Mouse (Mus musculus): ENCODE data around the gene Smad6. TPM values are rescaled to one million over a fixed set of nuclear protein-coding genes. Genes with fewer than 3 reads are reported as not detected.
A peak's percentile ranks its signal among the peaks of the same experiment; 100 is the strongest.

Smad6 gene
- polyA plus RNA-seq, 1 experiment from 2014 or later: 2.6 TPM

DNA sequence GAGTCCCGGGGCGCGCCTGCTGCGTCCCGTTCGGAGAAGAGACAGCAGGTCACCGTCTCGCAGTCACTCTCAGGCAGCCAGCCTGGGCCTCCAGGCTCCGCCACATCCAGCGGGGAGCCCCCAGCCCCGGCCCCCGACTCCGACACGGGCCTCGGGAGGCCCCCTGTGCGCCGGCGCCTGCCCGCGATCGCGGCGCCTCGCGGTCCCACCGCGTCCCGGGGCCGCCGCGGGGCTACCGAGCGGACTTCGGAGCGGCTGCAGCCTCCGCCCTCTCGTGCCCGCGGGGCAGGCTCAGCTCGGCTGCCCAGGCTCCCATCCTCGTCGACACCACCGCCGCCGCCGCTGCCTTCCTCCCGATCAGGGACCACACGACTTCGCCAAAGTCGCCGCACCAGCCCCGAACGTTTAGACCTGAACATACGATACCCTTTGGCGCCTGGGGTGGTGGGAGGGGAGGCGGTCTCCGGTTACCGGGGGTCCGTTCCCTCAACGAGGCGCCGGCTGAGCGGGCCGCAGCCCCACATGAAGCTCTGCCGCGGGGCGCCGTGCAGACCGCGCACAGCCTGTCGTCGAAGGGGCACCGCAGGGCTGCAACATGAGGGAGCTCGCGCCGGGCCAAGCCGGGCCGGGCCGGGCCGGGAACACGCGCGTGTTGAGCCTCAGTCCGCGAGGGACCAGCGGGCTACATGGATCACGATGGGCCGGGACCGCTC, 1.1 kb downstream of the Smad6 start:
- no peak for ATAC-seq (ENCODE audit: low FRiP score, low read depth)
- peaks cover 58% of the 10 kb centered on the region for H3K4me1 ChIP-seq (replicated peaks)
- H3K9me3 ChIP-seq: no peaks in the 10 kb centered on the region
- peak overlapping the region; percentile 53 for H3K4me3 ChIP-seq
- H3K36me3 ChIP-seq: no peaks in the 10 kb centered on the region
- H3K27ac ChIP-seq (replicated peaks): peak overlapping the region; percentile 76
- H3K4me2 ChIP-seq: peak overlapping the region; percentile 93
- WGBS: under 1% methylated on average over 82 of the region's 89 CpGs
- peak overlapping the region; percentile 52 for H3K9ac ChIP-seq
- H3K27me3 ChIP-seq: peaks cover 26% of the 10 kb centered on the region

DNA sequence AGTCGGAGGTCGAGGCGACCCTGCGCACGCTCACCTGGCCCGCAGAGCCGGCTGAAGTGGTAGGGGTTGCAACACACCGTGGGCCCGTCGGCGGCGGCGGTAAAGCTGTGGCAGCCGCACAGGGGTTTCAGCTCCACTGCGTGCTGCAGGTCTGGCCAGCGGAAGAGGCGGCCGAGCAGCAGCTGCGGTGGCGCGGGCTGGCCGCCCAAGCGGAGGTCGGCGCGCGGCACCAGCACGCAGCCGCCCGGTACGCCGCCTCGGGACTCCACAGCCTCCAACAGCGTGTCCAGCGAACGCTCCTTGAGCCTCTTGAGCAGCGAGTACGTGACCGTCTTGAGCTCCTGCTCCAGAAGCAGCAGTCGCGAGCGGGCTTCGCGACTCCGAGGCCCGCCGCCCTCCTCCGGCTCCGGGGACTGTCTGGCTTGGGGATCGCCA, 1.7 kb downstream of the Smad6 start:
- peak overlapping the region; percentile 76 for H3K27ac ChIP-seq (replicated peaks)
- peak overlapping the region; percentile 53 for H3K4me3 ChIP-seq
- H3K4me2 ChIP-seq: peak overlapping the region; percentile 93
- peaks cover 58% of the 10 kb centered on the region for H3K4me1 ChIP-seq (replicated peaks)
- under 1% methylated on average over 50 of the region's 50 CpGs for WGBS
- H3K9me3 ChIP-seq: no peaks in the 10 kb centered on the region
- ATAC-seq (ENCODE audit: low FRiP score, low read depth): no peak
- peak overlapping the region; percentile 52 for H3K9ac ChIP-seq
- H3K36me3 ChIP-seq: no peaks in the 10 kb centered on the region
- H3K27me3 ChIP-seq: peaks cover 26% of the 10 kb centered on the region

DNA sequence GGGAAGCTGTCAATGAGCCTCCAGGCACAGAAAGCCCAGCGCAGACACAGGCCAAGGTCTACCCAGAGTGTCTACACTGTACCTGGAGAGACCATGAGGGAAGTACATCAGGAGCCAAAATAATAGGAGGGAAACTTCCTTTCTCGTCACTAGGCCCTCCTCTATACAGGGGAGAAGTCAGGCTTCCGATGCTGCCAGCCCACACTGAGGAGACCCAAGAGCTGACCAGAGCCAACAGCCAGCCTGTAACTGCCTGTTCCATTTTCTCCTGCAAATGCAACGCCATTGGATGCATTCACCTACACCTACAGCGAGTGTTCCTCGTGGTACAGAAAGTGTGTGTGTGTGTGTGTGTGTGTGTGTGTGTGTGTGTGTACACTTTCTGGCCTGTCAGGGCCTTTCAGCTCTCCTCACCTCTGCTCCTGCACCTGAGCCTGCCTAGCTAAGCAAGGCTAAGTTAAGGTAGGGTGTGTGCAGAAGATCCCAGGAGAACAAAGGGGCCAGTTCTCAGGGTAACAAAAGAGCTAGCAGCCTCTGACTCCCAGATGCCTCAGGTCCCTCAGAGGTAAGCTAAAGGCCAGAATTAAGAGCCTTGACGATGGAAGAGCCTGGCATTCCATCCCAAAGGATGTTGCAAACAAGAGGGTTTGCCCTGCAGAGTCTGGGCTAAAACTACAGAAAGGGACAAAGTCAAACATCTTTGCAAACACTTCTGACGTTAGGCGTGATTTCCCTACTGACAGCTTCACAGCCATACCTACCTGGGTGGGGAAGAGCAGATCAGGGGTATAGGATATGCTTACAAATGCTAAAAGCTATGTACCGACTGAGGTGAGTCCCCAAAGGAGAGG, 2.6 kb downstream of the Smad6 start:
- H3K9ac ChIP-seq: peak overlapping the region; percentile 52; the same call in 1 of the 2 replicates
- H3K27ac ChIP-seq (replicated peaks): no peak overlapping the region
- no peaks in the 10 kb centered on the region for H3K36me3 ChIP-seq
- H3K27me3 ChIP-seq: peaks cover 26% of the 10 kb centered on the region
- H3K4me3 ChIP-seq: peak overlapping the region; percentile 53
- ATAC-seq (ENCODE audit: low FRiP score, low read depth): no peak
- peaks cover 58% of the 10 kb centered on the region for H3K4me1 ChIP-seq (replicated peaks)
- WGBS: 18% methylated on average over 10 of the region's 10 CpGs
- peak overlapping the region; percentile 93 for H3K4me2 ChIP-seq
- H3K9me3 ChIP-seq: no peaks in the 10 kb centered on the region

DNA sequence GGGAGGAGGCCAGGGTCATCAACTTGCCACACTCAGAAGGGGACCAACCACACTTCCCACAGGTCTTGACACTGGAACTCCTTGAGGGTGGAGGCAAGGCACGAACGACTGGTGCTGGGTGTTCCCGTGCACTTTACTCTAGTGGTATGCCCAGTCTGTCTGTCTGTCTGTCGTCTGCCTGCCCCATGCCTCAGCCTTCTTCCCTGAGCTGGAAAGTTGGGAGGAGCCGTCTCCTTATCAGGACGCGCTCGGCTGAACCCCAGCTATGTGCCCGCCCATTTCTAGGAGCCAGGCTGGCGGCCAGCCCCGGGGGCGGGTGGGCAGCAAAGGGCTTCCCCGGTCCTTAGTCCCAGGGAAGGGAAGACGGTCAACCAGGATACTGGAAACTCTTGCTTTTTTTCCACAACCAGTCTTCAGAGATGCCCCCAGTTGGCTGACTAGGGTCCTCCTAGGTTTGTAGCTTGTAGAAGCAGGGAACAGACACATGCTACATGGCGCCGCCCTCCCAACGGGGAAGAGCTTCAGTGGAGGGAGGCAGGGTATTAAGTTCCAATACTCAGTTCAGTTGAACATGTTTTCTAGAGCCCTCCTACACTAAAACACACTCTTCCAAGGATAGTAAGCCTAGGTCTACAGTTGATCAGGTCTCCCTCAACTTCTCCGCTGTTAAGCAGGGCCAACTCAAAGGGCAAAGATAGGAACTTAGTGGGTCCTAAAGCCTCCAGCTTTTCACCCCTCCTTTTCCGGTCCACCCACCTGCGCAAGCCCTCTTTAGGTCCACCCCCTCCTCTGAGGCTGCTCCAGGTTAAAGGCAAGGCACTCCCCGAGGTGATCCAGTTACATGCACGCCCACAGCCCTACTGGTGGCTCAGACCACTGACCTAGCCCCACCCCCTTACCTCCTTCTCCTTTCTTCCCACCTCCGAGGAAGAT, 3.7 kb downstream of the Smad6 start:
- Histone ChIP-seq H3K27me3 (peaks cover 22% of the 10 kb centered on the region), H3K9me3 (no peaks in the 10 kb centered on the region), H3K9ac (no peak overlapping the region), H3K36me3 (no peaks in the 10 kb centered on the region), H3K4me1 (replicated peaks) (peaks cover 58% of the 10 kb centered on the region), H3K4me3 (peak overlapping the region; percentile 53), H3K27ac (replicated peaks) (no peak overlapping the region), H3K4me2 (peak overlapping the region; percentile 93)
- no peak for ATAC-seq (ENCODE audit: low FRiP score, low read depth)
- 5% methylated on average over 23 of the region's 23 CpGs for WGBS

DNA sequence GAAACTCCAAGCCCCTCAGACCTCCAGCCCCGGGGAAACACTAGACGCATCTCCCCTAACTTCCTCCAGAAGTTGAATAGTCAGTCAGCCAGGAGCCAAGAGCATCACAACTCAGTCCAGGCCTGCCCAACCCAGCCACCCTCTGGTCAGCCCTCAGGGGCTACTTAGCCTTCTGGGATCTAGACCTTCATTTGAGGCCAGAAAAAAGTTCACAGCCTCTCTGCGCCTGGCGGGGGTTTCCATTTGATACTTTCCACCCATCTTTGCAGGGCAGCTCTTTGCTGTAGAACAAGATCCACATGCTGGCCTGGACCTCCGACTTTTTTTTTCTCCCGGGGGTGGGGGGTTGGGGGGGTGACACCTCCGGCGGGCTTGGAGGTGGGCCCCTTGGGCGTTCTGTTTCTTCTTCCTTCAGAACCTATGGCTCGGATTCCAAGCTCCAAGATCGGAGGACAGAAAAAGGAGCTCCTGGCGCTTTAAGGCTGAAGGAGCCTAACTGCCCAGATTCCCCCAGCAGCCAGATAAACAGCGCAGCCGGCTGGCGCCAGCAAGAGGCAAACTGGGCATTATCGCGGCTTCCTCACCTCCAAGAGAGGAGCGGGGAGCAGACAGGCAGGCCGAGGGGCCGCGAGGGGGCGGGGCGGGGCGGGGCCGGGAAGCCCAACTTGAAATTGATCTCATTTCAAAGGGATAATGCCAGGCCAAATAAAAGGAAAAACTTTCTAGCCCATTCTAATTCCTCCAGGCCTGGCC, 5.0 kb downstream of the Smad6 start:
- peak overlapping the region; percentile 53 for H3K4me3 ChIP-seq
- H3K9me3 ChIP-seq: no peaks in the 10 kb centered on the region
- H3K36me3 ChIP-seq: no peaks in the 10 kb centered on the region
- H3K27ac ChIP-seq (replicated peaks): no peak overlapping the region
- peak overlapping the region; percentile 13; the same call in 1 of the 2 replicates for H3K9ac ChIP-seq
- WGBS: 4% methylated on average over 25 of the region's 25 CpGs
- peaks cover 45% of the 10 kb centered on the region for H3K4me1 ChIP-seq (replicated peaks)
- no peak for ATAC-seq (ENCODE audit: low FRiP score, low read depth)
- H3K27me3 ChIP-seq: peaks cover 22% of the 10 kb centered on the region
- peak overlapping the region; percentile 93 for H3K4me2 ChIP-seq

DNA sequence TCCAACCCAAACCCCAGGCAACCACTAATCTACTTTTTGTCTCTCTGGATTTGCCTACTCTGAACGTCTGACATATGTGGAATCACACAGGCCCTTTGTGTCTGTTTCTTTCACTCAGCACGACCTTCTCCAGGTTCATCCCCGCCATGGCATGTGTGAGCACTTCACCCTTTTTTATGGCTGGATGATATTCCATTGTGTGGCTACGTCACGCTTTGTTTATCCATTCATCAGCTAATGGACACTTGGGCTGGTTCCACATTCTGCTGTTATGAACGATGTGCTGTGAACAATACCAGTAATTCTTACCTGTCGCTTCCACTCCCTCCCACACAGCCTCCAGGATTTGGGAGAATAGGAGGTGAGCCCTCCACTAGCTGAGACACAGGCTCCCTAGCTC, 5.8 kb downstream of the Smad6 start:
- 37% methylated on average over 7 of the region's 7 CpGs for WGBS
- Histone ChIP-seq H3K36me3 (no peaks in the 10 kb centered on the region), H3K27me3 (peaks cover 22% of the 10 kb centered on the region), H3K4me1 (replicated peaks) (peaks cover 37% of the 10 kb centered on the region), H3K9me3 (no peaks in the 10 kb centered on the region), H3K4me2 (peak overlapping the region; percentile 93; the same call in 1 of the 2 replicates), H3K4me3 (no peak overlapping the region), H3K27ac (replicated peaks) (no peak overlapping the region), H3K9ac (no peak overlapping the region)
- no peak for ATAC-seq (ENCODE audit: low FRiP score, low read depth)

DNA sequence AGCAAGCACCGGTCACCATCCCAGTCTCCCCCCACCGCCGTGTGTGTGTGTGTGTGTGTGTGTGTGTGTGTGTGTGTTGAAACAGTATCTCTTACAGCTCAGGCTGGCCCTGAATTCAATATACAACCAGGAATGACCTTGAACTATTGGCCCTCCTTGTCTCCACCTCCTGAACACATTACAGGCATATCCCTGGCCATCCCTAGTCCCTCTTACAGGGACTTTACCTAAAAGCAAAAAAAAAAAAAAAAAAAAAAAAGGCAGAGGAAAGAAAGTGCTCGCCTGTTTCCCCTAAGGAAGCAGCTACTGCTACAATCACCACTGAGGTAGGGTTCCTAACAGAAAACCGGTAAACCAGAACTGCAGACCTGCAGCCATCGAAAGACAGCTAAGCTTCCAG, 7.1 kb downstream of the Smad6 start:
- no peak overlapping the region for H3K4me3 ChIP-seq
- no peak overlapping the region for H3K27ac ChIP-seq (replicated peaks)
- no peak overlapping the region for H3K9ac ChIP-seq
- WGBS: 78% methylated on average over 6 of the region's 6 CpGs
- no peak for ATAC-seq (ENCODE audit: low FRiP score, low read depth)
- no peaks in the 10 kb centered on the region for H3K9me3 ChIP-seq
- H3K36me3 ChIP-seq: no peaks in the 10 kb centered on the region
- H3K4me1 ChIP-seq (replicated peaks): peaks cover 24% of the 10 kb centered on the region
- H3K27me3 ChIP-seq: peaks cover 18% of the 10 kb centered on the region
- no peak overlapping the region for H3K4me2 ChIP-seq

DNA sequence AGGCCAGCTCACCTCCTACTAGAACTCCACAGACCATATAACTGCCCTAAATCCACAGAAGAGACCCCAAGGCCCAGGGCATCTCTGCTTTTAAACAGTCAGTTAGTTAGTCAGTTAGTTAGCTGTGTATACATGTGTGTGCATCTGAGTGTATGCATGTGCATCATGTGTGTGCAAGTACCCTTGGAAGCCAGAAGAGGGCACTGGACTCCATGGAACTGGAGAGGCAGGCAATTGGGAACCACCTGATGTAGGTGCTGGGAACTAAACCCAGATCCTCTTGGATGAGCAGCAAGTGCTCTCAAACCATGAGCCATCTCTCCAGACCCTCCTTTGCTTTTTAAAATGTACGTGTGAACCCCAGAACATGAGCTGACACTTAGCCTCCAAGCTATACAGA, 10.5 kb downstream of the Smad6 start:
- H3K9ac ChIP-seq: no peak overlapping the region
- no peaks in the 10 kb centered on the region for H3K4me1 ChIP-seq (replicated peaks)
- WGBS: 100% methylated on average over 1 of the region's 1 CpGs
- H3K27me3 ChIP-seq: peaks cover 5% of the 10 kb centered on the region; the same call in 1 of the 2 replicates
- no peaks in the 10 kb centered on the region for H3K9me3 ChIP-seq
- no peaks in the 10 kb centered on the region for H3K36me3 ChIP-seq
- no peak overlapping the region for H3K4me2 ChIP-seq
- H3K4me3 ChIP-seq: no peak overlapping the region
- no peak overlapping the region for H3K27ac ChIP-seq (replicated peaks)
- no peak for ATAC-seq (ENCODE audit: low FRiP score, low read depth)

DNA sequence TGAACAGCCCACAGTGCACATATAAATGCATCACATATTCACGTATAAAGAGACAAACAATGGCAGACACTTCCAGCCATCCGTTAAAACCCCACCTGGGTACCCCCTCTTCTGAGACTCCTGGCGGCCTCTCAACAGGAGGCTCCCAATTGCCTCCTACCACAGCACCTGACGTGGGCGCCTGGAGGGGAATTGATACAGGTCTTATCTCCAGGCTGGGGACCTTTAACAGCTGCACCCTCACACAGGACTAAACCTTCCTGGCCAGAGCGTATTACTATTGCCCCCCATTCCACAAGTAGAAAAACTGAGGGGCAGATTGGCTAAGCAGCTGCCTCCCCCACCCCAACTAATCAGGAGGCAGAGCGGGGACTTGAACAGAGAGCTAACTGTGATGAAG, 18.9 kb downstream of the Smad6 start:
- Histone ChIP-seq H3K27me3 (no peaks in the 10 kb centered on the region), H3K4me3 (no peak overlapping the region), H3K36me3 (no peaks in the 10 kb centered on the region), H3K4me2 (no peak overlapping the region), H3K9me3 (no peaks in the 10 kb centered on the region), H3K27ac (replicated peaks) (no peak overlapping the region), H3K9ac (no peak overlapping the region), H3K4me1 (replicated peaks) (peaks cover 14% of the 10 kb centered on the region)
- ATAC-seq (ENCODE audit: low FRiP score, low read depth): no peak
- WGBS: 83% methylated on average over 7 of the region's 7 CpGs

DNA sequence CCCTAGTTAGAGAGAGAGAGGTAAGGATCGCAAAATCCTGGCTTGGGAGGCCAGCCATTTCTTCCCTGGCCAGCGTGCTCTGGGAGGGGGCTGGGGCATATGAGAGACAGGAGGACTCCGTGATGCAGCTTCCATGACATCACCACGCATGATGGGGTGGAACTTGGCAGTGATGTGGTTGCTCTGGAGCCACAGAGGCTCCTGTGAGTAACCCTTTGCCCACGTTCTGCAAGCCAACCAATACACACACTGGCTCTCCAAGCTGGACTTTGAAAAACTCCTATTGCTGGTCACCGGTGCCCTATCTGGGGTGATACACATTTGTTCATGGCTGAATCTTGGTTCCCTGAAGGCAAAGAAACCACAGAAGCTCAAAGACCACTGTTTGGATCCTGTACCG, 20.8 kb downstream of the Smad6 start:
- Histone ChIP-seq H3K27me3 (no peaks in the 10 kb centered on the region), H3K4me1 (replicated peaks) (peaks cover 20% of the 10 kb centered on the region), H3K9ac (no peak overlapping the region), H3K4me2 (no peak overlapping the region), H3K9me3 (no peaks in the 10 kb centered on the region), H3K4me3 (no peak overlapping the region), H3K27ac (replicated peaks) (no peak overlapping the region), H3K36me3 (no peaks in the 10 kb centered on the region)
- WGBS: 78% methylated on average over 7 of the region's 7 CpGs
- ATAC-seq (ENCODE audit: low FRiP score, low read depth): no peak

DNA sequence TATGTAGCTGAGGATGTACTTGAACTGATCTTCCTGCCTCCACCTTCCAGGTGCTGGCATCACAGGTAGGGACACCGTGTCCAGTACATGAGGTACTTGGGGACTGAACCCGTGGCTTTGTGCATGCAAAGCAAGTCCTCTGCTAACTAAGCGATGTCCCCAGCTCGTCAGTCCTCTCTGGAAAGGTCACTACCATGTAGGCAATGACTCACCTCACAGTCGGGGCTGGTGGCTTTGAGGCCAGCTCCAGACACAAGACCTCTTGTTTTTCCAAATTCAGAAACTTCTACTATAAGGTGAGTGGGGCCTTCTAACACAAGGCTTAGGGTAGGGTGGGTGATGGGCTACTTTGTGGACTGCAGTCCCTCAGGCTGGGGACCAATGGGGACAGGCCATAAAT, 21.8 kb downstream of the Smad6 start:
- 87% methylated on average over 5 of the region's 5 CpGs for WGBS
- Histone ChIP-seq H3K36me3 (no peaks in the 10 kb centered on the region), H3K4me3 (no peak overlapping the region), H3K9ac (no peak overlapping the region), H3K27ac (replicated peaks) (no peak overlapping the region), H3K9me3 (no peaks in the 10 kb centered on the region), H3K4me2 (no peak overlapping the region), H3K27me3 (no peaks in the 10 kb centered on the region), H3K4me1 (replicated peaks) (peaks cover 20% of the 10 kb centered on the region)
- no peak for ATAC-seq (ENCODE audit: low FRiP score, low read depth)

Measured in hindbrain, embryonic 15.5 days (tissue).